Mouse (Mus musculus): ENCODE measurements around the gene Gm10570.

Gm10570 gene

DNA sequence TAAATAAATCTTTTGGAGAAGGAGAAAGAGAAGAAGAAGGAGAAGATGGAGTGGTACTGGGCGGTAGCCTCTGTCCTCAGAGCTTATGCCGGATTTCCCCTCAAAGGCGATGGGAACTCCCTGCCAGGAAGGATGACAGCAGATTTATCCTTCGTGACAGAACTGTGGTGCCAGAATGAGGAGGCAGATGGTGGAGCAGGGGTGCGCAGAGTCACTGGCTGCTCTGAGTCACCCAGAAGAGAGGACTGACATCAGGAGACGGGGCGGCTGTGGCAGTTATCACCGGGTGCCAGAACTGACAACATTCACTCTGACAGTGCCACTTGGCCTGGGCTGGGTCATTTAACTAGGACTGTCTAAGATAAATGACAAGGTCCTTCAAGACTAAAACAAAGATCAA lies 38.4 kb downstream of the Gm10570 start:
- DNase-seq (ENCODE audit: low spot score), result no peak

DNA sequence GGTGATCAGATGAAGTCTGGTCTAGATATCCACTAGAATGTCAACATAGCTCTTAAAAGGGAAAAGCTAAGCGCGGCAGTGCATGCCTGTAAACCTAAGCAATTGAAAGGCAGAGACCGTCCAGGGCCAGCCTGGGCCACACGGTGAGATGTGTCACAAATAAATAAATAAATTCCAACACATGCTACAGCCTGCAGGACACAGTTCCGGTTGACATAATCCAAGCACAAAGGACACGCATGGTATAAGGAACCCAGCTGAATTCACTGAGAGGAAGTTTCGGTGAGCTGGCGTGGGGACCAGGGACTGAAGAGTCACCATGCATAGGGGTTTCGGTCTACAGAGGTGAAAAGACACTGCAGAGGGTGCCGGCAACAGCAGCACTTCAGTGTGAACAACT lies 39.7 kb downstream of the Gm10570 start:
- DNase-seq (ENCODE audit: low spot score), result no peak

DNA sequence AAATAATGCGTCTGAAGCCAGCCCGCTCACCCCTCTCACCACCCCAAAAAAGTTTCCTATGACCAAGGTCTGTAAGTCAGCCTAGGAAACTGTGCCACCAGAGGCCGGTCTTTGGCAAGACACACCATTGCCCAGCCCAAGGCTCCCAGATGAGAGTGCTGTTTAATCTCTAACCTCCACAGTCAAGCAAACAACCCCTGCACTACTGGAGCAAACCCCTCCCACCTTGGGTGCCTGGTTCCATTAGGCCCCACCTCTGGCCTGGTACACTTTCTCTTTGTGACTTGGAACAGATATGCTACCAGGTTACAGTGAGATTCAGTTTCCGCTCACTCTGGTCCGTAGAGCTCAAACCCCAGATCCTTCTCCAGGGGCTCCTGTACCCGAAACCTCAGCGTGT lies 41.4 kb downstream of the Gm10570 start:
- DNase-seq (ENCODE audit: low spot score), result no peak

DNA sequence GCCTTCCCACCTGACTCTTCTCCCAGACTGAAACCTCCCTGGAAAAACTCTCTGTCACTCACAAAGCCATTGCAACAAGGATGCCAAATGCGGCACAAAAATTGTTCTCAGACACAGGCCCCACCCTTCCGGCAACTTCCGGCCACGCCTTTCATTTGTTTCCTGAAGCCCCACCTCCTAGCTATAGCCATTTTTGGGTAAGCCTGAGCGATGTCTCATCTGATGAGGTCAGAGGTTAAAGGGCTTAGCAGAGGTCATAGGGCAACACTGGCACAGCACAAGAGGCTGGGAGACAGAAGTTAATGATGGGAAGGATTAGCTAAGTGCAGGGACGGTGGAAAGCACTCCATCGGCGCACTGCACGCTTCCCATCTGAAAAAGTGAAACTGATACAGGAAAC lies 41.9 kb downstream of the Gm10570 start:
- DNase-seq (ENCODE audit: low spot score), result peak; percentile 56

DNA sequence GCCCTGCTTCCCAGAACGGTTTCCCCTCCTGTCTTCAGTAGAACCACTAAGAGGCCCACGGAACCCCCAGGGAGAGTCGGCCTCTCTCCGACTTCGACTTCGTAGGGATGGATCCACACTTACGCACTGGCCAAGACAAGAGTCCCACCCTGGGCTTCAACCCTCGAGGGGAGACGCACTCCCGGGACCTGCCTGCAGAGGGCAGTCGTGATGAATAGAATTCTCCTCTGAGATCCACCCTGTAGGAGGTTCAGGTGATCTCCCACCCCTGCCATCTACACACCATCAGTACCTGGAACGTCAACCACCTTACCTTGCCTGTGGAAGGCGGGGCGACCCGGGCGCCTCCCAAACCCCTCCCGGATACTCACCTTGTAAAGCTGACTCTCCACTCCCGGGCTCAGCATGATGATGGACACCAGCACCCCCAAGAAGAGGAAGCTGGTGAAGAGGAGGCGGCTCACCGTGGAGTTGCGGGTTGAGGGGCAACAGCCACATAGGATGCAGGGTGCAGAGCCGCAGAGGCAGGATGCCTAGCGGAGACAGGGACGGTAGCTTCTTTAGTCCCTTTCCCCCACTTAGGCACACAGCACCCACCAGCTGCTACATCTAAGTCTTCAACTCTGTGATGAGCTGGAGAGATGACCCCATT lies 43.6 kb downstream of the Gm10570 start:
- peak; percentile 82 for DNase-seq (ENCODE audit: low spot score)

DNA sequence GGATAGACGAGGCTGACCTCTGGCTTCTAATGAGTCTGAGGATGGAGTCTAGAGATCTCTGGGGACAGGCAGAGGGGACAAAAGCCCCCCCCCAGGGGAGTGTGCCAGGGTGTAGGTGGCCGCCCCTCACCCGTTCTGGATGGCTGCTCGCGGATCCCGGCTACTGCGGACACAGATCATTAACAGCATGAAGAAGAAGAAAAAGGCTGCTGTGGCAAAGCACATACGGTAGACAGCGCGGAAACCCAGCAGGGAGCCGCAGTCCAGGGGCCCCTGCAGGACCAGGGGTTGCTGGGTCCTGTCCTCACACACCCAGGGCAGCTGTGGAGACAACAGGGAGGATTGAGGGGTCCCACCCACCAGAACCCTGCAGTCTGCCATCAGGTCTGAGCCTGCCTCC lies 44.3 kb downstream of the Gm10570 start:
- DNase-seq (ENCODE audit: low spot score), result no peak

DNA sequence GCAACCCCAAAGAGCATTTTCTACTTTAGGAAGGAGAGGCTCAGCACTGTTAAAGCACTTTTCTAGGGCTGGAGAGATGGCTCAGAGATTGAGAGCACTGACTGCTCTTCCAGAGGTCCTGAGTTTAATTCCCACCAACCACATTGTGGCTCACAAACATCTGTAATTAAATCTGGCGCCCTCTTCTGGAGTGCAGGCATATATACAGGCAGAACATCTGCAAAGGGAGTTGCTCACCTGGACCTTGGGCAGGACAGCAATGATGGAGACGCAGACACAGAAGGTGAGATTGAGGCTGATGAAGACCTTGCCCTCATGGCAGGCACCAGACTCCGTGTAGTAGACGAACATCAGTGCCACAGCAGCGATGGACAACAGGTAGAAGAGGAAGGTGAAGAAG lies 48.1 kb downstream of the Gm10570 start:
- DNase-seq (ENCODE audit: low spot score), result no peak

Data from embryo, embryonic 10 days (tissue).